Mouse (Mus musculus) large intestine, adult 2 months (tissue): ENCODE measurements around the gene Usp39. TPM values are rescaled to one million over a fixed set of nuclear protein-coding genes. Genes with fewer than 3 reads are reported as not detected.

Experiments
- DNase-seq: peaks from one replicate; pipeline ENCODE4 v3.0.0-alpha.2; 2012; ENCODE audit warnings: low read depth, low spot score
- WGBS: fragments of 180-500 bp; shearing (Covaris S2); methylation state at CpG from one replicate; pipeline ENCODE4 v1.1.7; 2018; 5-methylcytosine and 5-hydroxymethylcytosine counted together
- polyA plus RNA-seq: library from polyadenylated mRNA; depleted of rRNA; stranded (reverse); fragments of >200 nt; gene quantifications from 2 replicates; pipeline ENCODE4 v1.2.3, GENCODE M21; 2012; rRNA removed

The Usp39 gene
- 16.6 and 19.7 TPM in 2 replicates for polyA plus RNA-seq

DNA sequence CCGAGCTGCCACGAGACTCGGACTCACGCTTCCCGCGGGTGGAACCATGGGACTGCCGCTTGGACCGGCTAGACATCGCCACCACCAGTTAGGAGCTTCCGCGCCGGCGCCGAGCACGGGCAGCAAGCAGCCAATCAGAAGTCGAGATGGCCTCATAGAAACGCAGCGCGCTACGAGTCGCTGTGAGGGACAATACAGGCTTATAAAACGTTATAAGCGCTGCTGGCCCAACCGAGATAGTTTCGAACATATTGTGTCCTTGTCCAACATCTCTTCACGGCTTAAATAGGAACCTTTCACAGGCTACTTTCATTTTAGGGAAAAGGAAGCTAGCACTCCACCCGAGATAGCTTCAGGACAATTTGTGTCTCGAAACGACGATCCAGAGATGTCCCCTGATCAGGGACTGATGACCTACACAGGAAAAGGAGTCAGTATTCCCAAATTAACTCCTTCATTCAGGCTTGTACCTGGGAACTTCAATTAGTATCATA, at the start of gene Usp39:
Usp39 (minus strand) TSS at position 111 of the 494 bp plus-strand sequence.
- DNase-seq = peak; percentile 87

GRCm38 (mm10) chr6:72392341-72392740, 47.4 kb upstream of the Usp39 start:
- WGBS = 92% methylated on average over 5 of the region's 5 CpGs
- no peak for DNase-seq

More for the DNA sequence above, at the start of gene Usp39:
- WGBS = under 1% methylated on average over 30 of the region's 30 CpGs

DNA sequence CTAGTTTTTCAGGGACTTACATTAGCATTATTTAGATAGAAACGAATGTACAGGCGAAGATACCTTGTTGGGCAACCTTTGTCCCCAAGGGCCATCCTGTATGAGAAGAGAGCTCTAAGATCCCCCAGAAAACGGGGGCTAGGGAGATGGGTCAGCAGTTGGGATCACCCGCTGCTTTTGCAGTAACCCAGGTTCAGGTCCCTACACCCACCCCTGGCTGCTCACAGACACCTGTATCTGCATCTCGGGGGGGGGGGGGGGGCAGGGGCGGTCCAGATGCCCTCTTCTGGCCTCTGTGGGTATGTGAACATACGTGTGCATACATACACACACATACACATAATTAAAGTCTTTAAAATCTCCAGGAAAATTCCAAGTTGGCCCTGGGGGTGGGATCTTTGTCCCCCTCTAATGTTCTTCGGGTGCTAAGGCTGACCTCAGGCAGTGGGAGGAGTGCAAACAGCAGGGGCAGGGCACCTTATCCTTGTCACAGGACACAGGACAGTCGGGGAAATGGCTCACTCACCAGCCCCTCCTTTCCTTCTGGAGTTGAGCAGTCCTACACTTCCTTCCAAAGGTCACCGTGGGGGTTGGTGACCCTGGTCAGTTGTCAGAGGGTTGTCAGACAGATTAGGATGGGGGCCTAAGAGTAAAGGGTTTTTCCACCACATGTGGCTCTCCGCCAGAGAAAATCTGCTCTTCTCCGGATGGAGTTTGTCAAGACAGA, 46.0 kb upstream of the Usp39 start:
- no peak for DNase-seq
- WGBS = 19% methylated on average over 12 of the region's 12 CpGs

- WGBS = under 1% methylated on average over 33 of the region's 33 CpGs
Observed at GRCm38 (mm10) chr6:72389941-72390771, 45.2 kb upstream of the Usp39 start, which contains the start of gene Vamp8. TSS of gene Vamp8 (minus strand) at chr6:72390703.

DNA sequence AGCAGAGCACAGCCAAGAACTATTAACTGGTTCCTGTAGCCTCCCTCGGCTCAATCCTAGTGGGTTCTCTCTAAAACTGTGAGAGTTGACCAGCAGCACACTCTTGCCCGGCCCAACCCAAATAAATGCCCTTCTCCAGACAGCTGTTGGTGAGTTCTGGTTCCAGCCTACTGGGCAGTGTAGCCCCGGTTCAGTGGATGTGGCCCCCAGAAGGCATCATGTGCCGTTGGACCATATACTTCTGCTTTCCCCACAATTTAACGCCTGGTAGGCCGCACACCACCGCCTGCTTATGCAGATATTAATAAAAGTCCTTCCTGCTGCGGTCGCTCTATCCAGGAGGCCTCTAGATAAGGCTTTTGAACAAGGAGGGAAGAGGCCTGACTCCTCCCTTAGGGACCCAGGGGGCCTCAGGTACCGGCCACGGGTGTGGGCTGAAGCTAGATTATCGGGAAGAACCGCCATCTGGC, 44.5 kb upstream of the Usp39 start:
- no peak for DNase-seq

More at GRCm38 (mm10) chr6:72389941-72390771, 45.2 kb upstream of the Usp39 start, which contains the start of gene Vamp8:
- peak; percentile 74 for DNase-seq

DNA sequence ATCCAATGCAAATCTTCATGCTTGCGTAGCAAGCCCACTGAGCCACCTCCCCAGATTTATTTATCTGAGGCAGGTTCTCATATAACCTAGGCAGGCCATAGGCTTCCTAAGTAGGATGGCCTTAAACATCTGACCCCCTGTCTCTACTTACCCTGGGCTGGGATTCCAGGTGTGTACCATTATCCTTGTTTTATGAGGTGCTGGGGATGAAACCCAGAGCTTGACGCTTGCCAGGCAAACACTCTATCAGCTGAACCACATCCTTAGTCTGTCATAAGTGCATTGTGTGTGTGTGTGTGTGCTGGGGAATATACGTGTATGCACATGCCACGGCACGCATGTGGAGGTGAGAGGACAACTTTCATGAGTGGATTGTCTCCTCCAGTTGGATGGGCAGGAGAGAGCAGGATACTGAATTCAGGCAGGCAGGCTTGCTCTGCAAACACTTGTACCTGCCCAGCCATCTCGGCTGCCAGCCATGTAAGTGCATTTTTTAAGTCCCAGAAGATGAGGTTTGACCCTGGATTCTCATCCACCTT, 43.9 kb upstream of the Usp39 start:
- WGBS = 63% methylated on average over 6 of the region's 6 CpGs
- DNase-seq = no peak

More for the DNA sequence above, 44.5 kb upstream of the Usp39 start:
- WGBS = 1% methylated on average over 13 of the region's 13 CpGs

DNA sequence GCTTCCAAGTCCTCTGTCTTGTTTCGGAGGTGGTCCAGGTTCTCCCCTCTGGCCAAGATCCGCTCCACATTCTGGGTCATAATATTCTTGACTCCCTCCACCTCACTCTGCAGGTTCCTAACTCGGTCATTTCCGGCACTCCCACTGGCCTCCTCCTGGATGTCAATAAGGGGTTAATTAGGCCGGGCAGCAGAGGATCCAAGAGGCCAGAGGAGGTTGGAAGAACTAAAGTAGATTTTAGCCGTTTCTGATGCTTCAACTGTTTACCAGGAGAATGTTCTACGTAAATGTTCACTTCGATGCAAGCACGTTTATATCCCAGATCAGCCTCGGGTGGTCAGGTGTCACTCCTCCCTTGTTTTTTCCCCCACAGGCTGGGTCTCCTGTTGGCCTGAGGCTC, 43.3 kb upstream of the Usp39 start:
- WGBS = 77% methylated on average over 10 of the region's 10 CpGs
- DNase-seq = no peak

DNA sequence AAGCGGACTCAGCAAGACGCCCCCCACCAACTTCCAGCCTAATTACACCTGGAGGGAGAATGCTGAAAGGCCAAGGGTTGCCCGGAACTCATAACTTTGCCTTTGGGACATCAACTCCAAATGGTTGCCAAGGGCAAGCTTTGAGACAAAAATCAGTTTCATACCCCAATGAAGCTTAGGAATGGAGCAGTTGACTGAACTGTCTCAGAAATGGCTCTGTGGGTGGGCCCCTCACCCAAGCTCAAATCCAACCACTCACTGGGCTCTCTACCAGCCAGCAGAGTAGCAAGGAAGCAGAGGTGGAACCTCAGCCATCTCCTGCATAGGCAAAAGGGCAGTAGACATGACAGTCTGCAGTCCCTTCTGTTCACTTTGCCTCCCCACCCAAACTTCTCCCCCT, 42.8 kb upstream of the Usp39 start:
- DNase-seq = no peak
- 93% methylated on average over 3 of the region's 3 CpGs for WGBS

GRCm38 (mm10) chr6:72386561-72386960, 41.6 kb upstream of the Usp39 start:
- no peak for DNase-seq
- WGBS = 96% methylated on average over 2 of the region's 2 CpGs

DNA sequence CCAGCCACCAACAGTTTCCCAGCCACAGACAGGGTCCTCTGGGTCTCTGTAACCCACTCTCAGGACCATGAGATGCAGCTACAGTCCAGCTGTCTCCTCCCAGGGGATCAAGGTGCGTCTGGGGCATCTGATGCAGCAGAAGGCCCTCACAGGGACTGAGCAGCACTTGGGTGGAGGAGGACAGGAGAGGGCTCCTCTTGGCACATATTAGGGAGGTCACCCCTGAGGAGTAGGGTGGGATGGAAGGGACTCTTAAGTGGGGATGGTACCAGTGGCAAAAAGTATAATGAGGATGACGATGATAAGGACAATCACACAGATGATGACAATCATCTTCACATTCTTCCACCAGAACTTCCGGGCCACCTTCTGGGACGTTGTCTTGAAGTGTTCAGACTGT, 40.3 kb upstream of the Usp39 start:
- 86% methylated on average over 4 of the region's 4 CpGs for WGBS
- no peak for DNase-seq

DNA sequence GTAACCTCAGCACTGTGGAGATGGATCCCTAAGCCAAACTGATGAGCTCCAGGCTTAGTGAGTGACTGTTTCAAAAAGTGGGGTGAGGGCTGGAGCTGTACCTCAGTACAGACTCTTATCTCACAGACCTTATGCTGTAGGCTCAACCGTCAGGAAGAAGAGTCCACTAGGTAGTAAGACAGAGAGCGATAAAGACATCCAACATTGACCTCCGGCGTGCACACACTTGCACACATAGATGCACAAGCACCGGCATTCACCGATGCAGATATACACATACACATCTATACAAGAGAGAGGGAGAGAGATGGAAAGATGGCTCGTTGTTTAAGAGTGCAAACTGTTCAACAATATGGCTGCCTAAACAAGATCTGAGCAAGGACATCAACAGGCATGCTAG, 39.0 kb upstream of the Usp39 start:
- WGBS = 93% methylated on average over 7 of the region's 7 CpGs
- DNase-seq = no peak

- WGBS = 84% methylated on average over 6 of the region's 6 CpGs
- no peak for DNase-seq
Observed at GRCm38 (mm10) chr6:72383142-72383820, 38.3 kb upstream of the Usp39 start.

DNA sequence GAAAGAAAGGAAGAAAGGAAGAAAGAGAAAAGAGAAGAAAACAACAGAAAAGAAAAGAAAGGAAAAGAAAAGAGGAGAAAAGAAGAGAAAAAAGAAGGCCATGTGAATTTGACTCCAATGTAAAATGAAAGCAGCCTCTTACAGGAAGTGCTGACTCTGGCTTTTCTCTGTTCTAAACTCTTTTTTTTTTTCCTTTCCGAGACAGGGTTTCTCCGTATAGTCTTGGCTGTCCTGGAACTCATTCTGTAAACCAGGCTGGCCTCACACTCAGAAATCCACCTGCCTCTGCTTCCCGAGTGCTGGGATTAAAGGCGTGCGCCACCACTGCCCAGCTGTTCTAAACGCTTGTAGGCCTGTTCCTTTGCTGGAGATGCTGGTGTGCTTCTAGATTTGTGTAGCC, 37.5 kb upstream of the Usp39 start:
- DNase-seq = no peak
- 85% methylated on average over 6 of the region's 6 CpGs for WGBS

GRCm38 (mm10) chr6:72380131-72380770, 35.3 kb upstream of the Usp39 start, which contains the start of gene Vamp5:
TSS of gene Vamp5 (minus strand) at chr6:72380468.
- 1% methylated on average over 49 of the region's 49 CpGs for WGBS
- DNase-seq = no peak

- WGBS = 53% methylated on average over 7 of the region's 7 CpGs
- DNase-seq = no peak
Observed at GRCm38 (mm10) chr6:72379377-72380130, 34.6 kb upstream of the Usp39 start.

- WGBS = 94% methylated on average over 8 of the region's 8 CpGs
Observed at GRCm38 (mm10) chr6:72378510-72379234, 33.7 kb upstream of the Usp39 start.

DNA sequence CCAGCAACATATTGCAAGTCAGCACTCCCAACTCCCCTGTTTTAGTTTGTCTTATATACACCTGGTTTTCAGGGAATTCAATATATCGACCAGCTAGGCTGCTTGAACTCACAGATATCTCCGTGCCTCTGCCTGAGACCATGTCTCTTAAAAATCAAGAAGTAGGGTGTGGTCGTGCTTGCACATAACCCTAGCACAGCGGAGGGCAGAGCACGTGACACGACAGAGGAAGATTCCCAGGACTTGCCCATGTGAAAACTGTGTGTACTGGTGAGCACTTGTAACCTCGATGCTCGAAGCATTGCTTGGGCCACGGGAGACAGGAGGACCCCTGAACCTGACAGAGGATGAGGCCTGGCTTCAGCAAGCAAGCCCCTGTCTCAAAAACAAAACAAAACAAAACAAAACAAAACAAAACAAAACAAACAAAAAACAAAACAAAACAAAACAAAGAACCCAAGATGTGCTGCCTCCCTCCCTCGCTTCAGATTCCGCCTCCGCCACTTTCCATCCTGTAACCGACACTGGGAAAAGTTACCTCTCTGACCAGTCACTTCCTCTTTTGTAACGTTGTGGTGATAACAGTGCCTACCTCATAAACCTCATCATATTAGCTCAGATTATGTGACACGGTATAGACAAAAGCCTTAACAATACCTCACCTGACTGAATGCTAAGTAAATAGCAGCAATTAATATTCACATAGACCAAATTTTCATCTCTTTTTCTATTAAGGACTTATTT, 30.0 kb upstream of the Usp39 start:
- WGBS = 51% methylated on average over 15 of the region's 15 CpGs
- DNase-seq = no peak

More at GRCm38 (mm10) chr6:72378510-72379234, 33.7 kb upstream of the Usp39 start:
- no peak for DNase-seq
